Mouse (Mus musculus) E14TG2a.4 (cell line): ENCODE data around the gene Trim44.

ENCODE experiments used
- CTCF ChIP-seq: conservative IDR thresholded peaks from 2 replicates; pipeline ENCODE4 v1.5.1; 2014; ENCODE audit warnings: low read length
- POU5F1 ChIP-seq: IDR thresholded peaks from 2 replicates; pipeline ENCODE4 v1.6.1; 2014; ENCODE audit warnings: low read length, borderline replicate concordance

GRCm38 (mm10) chr2:102407363-102408184, at the start of gene Trim44:
- TF ChIP-seq CTCF, result no peak
- TF ChIP-seq POU5F1, result no peak
